8 mouse cellular contexts compared by ENCODE assay signal in the genomic region with DNA sequence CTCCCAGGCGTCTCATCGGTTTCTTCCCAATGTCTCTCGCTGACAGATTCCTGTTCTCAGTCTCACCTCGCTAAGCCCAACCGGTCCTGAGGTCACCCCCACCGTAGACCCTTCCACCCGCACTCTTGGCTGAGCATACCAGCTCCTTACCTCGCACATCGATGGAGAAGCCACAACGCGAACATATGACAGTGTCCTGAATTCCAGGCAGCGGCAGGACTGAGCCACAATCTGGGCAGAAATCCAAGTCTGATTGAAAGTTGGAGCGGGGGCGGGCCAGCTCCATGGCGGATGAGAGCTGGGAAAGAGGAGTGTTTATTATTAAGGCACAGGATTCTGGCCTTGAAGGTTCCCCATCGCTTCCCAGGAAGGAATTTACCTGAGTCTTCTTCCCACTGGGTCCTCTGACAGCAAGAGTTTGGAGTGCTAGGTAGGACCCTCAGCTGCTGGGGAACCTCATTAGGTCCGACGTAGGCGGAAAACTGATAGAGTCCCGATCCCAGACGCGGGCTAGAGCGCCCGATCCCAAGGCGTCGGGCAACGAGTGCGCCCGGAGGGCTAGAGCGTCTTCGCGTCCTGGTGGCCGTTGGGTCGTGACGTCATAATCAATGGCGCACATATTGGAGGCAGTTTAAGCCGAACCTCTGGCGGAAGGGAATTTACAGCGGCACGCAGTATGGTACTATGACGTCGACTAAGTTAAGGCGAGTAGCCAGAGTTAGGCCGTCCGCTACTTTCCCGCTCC. TPM values are rescaled to one million over a fixed set of nuclear protein-coding genes. Genes with fewer than 3 reads are reported as not detected.
DNase-seq lines count a peak whose midpoint lies in the region; ATAC-seq lines count a peak whose summit lies in the region.

A gene (minus strand): TSS at position 561 of the 745 bp plus-strand sequence.
A gene (plus strand): TSS at position 594 of the 745 bp plus-strand sequence.

- peaks cover 23% of the 10 kb centered on the region for H3K4me1 ChIP-seq in hindbrain, embryonic 15.5 days (replicated peaks)

- 0 out of 2 replicates have a peak, but pooled peaks cover 7% of the 10 kb centered on the region for H3K36me3 ChIP-seq in hindbrain, embryonic 15.5 days

- peak within 1 kb of the TSS; percentile 74 for H3K4me2 ChIP-seq in hindbrain, embryonic 15.5 days

- H3K9ac ChIP-seq in hindbrain, embryonic 15.5 days: peak within 1 kb of the TSS; percentile 73

- H3K27ac ChIP-seq in hindbrain, embryonic 15.5 days (replicated peaks): peak within 1 kb of the TSS; percentile 77

- peak; percentile 97 for ATAC-seq in hindbrain, embryonic 15.5 days (ENCODE audit: low FRiP score, low read depth)

- H3K27me3 ChIP-seq in hindbrain, embryonic 15.5 days: no peaks in the 10 kb centered on the region

- H3K4me3 ChIP-seq in hindbrain, embryonic 15.5 days: peak within 1 kb of the TSS; percentile 66

- no peaks in the 10 kb centered on the region for H3K9me3 ChIP-seq in hindbrain, embryonic 15.5 days

- under 1% methylated on average over 46 of the region's 46 CpGs for WGBS in hindbrain, embryonic 15.5 days

- DNase-seq in T-cell, adult 2 months (ENCODE audit: low spot score): peak; percentile 89
- DNase-seq in cerebellum, postnatal 36 days: peak; percentile 93 to 94
- DNase-seq in frontal cortex, postnatal 36 days (ENCODE audit: low spot score in 2 of 2): peak; percentile 94 to 98
- peak; percentile 95 for DNase-seq in left cerebral cortex, adult 11 months (ENCODE audit: low spot score)
- peak; percentile 94 to 96 for DNase-seq in lung, postnatal 4 days
- peak; percentile 97 for DNase-seq in retina, postnatal 7 days (ENCODE audit: low read depth, low spot score)
- DNase-seq in urinary bladder, adult 2 months (ENCODE audit: low spot score): peak; percentile 76

RNA-seq across cellular contexts. Expression of the first gene that starts in this region (rescaled TPM):
- 55.2 and 55.6 TPM in 2 replicates for polyA plus RNA-seq in hindbrain, embryonic 15.5 days (2015; fragmentation: Nextera tagmentation; extraction: Ambion mirVana)
- 38.3 and 39.6 TPM in 2 replicates for polyA plus RNA-seq in urinary bladder, adult 2 months (2012; rRNA removed)

RNA-seq across cellular contexts. Expression of the second gene that starts in this region (rescaled TPM):
- polyA plus RNA-seq in hindbrain, embryonic 15.5 days (2015; fragmentation: Nextera tagmentation; extraction: Ambion mirVana): 5.4 and 5.8 TPM in 2 replicates
- 15.9 and 17.0 TPM in 2 replicates for polyA plus RNA-seq in urinary bladder, adult 2 months (2012; rRNA removed)

Comparison
In these comparisons a context has a peak if more than half of its experiments do, and no peak if none do; other contexts are left out.
1. Peak in every context shown above with its lines: DNase-seq, ATAC-seq, H3K4me3 ChIP-seq and H3K27ac ChIP-seq.